Mouse (Mus musculus): ENCODE data around the gene Pip5kl1. TPM values are rescaled to one million over a fixed set of nuclear protein-coding genes. Genes with fewer than 3 reads are reported as not detected.

The Pip5kl1 gene
- polyA plus RNA-seq, 1 experiment from 2014 or later = 0.42 TPM

GRCm38 (mm10) chr2:32628044-32628550 lies 53.5 kb downstream of the Pip5kl1 start:
- DNase-seq (ENCODE audit: low spot score) (no peak), ATAC-seq (replicated peaks; ENCODE audit: low FRiP score, low read depth) (no peak)
- no peak overlapping the region; the same call in 1 of the 2 replicates for H3K27ac ChIP-seq
- H3K9me3 ChIP-seq (replicated peaks; ENCODE audit: low read length) = no peaks in the 10 kb centered on the region
- H3K27me3 ChIP-seq (ENCODE audit: insufficient read depth, low read length) = no peaks in the 10 kb centered on the region
- no peaks in the 10 kb centered on the region for H3K36me3 ChIP-seq (ENCODE audit: insufficient read depth, low read length)
- no peak overlapping the region for H3K4me3 ChIP-seq (replicated peaks; ENCODE audit: low read depth, low read length)
- WGBS = 57% methylated on average over 4 of the region's 4 CpGs
- TF ChIP-seq CTCF (IDR thresholded peaks at IDR 0.05; ENCODE audit: low read depth) = no peak
- H3K9ac ChIP-seq (ENCODE audit: low read depth, low read length) = no peak overlapping the region
- peaks cover 29% of the 10 kb centered on the region for H3K4me1 ChIP-seq (replicated peaks; ENCODE audit: insufficient read depth, low read length)
- H3K4me2 ChIP-seq (ENCODE audit: low read length) = no peak overlapping the region; the same call in 1 of the 2 replicates

DNA sequence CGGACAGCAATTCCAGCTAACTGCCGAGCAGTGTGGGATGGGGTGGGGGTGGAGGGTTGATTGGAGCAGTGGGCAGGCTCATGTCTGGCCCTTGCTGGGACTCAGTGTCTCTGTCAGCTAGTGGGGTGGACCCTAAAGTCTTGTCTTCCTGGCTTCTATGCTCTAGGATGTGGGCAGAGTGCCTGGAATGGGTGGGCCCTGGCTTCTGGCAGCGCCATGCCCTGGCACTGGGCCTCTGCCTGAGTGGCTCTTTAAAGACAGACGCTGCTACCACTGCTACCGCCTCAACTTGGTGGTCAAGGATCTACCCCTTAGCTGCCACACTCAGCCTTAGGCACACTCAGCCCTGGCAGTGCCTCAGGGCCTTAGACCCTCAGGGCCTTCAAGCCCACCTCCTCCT lies 54.1 kb downstream of the Pip5kl1 start:
- Histone ChIP-seq H3K4me1 (replicated peaks; ENCODE audit: insufficient read depth, low read length) (peaks cover 29% of the 10 kb centered on the region), H3K9ac (ENCODE audit: low read depth, low read length) (peak overlapping the region; percentile 14; the same call in 1 of the 2 replicates), H3K27me3 (ENCODE audit: insufficient read depth, low read length) (no peaks in the 10 kb centered on the region), H3K9me3 (replicated peaks; ENCODE audit: low read length) (no peaks in the 10 kb centered on the region), H3K4me3 (replicated peaks; ENCODE audit: low read depth, low read length) (no peak overlapping the region), H3K27ac (peak overlapping the region; percentile 1; the same call in 1 of the 2 replicates), H3K4me2 (ENCODE audit: low read length) (peak overlapping the region; percentile 21), H3K36me3 (ENCODE audit: insufficient read depth, low read length) (no peaks in the 10 kb centered on the region)
- DNase-seq (ENCODE audit: low spot score) = no peak
- 34% methylated on average over 5 of the region's 5 CpGs for WGBS
- no peak for ATAC-seq (replicated peaks; ENCODE audit: low FRiP score, low read depth)
- TF ChIP-seq CTCF (IDR thresholded peaks at IDR 0.05; ENCODE audit: low read depth) = no peak

GRCm38 (mm10) chr2:32629276-32629976 lies 54.8 kb downstream of the Pip5kl1 start:
- Histone ChIP-seq H3K4me1 (replicated peaks; ENCODE audit: insufficient read depth, low read length) (peaks cover 26% of the 10 kb centered on the region), H3K9me3 (replicated peaks; ENCODE audit: low read length) (no peaks in the 10 kb centered on the region), H3K9ac (ENCODE audit: low read depth, low read length) (0 out of 2 replicates have a peak overlapping the region, but pooled peaks have one; percentile 14), H3K27ac (no peak overlapping the region; the same call in 1 of the 2 replicates), H3K27me3 (ENCODE audit: insufficient read depth, low read length) (no peaks in the 10 kb centered on the region), H3K4me3 (replicated peaks; ENCODE audit: low read depth, low read length) (no peak overlapping the region), H3K4me2 (ENCODE audit: low read length) (peak overlapping the region; percentile 21), H3K36me3 (ENCODE audit: insufficient read depth, low read length) (no peaks in the 10 kb centered on the region)
- ATAC-seq (replicated peaks; ENCODE audit: low FRiP score, low read depth) (peak; percentile 41), DNase-seq (ENCODE audit: low spot score) (peak; percentile 88)
- WGBS = 41% methylated on average over 9 of the region's 9 CpGs
- TF ChIP-seq CTCF (IDR thresholded peaks at IDR 0.05; ENCODE audit: low read depth) = no peak; the same call in 1 of the 2 replicates

DNA sequence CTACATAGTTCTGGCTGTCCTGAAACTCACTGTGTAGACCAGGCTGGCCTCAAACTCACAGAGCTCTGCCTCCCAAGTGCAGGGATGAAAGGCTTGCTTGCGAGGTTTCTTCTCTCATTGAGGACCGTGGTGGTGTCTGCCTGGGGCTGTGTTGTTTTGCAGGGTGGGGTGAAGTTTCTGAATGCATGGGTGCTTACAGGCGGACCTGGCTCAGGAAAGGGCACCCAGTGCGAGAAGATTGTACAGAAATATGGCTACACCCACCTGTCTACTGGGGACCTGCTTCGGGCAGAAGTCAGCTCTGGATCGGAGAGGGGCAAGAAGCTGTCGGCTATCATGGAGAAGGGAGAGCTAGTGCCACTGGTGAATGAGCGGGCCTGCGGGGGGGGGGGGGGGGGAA lies 55.4 kb downstream of the Pip5kl1 start:
- WGBS = 80% methylated on average over 8 of the region's 9 CpGs
- H3K9ac ChIP-seq (ENCODE audit: low read depth, low read length) = no peak overlapping the region
- H3K27ac ChIP-seq = no peak overlapping the region
- no peak overlapping the region for H3K4me2 ChIP-seq (ENCODE audit: low read length)
- ATAC-seq (replicated peaks; ENCODE audit: low FRiP score, low read depth) (no peak), DNase-seq (ENCODE audit: low spot score) (no peak)
- peaks cover 23% of the 10 kb centered on the region for H3K4me1 ChIP-seq (replicated peaks; ENCODE audit: insufficient read depth, low read length)
- no peaks in the 10 kb centered on the region for H3K27me3 ChIP-seq (ENCODE audit: insufficient read depth, low read length)
- TF ChIP-seq CTCF (IDR thresholded peaks at IDR 0.05; ENCODE audit: low read depth) = no peak
- no peaks in the 10 kb centered on the region for H3K36me3 ChIP-seq (ENCODE audit: insufficient read depth, low read length)
- no peak overlapping the region for H3K4me3 ChIP-seq (replicated peaks; ENCODE audit: low read depth, low read length)
- H3K9me3 ChIP-seq (replicated peaks; ENCODE audit: low read length) = no peaks in the 10 kb centered on the region

- TF ChIP-seq CTCF (IDR thresholded peaks at IDR 0.05; ENCODE audit: low read depth) = no peak
- Histone ChIP-seq H3K9ac (ENCODE audit: low read depth, low read length) (no peak overlapping the region), H3K4me2 (ENCODE audit: low read length) (no peak overlapping the region), H3K27me3 (ENCODE audit: insufficient read depth, low read length) (no peaks in the 10 kb centered on the region), H3K4me3 (replicated peaks; ENCODE audit: low read depth, low read length) (no peak overlapping the region), H3K4me1 (replicated peaks; ENCODE audit: insufficient read depth, low read length) (peaks cover 13% of the 10 kb centered on the region; the same call in 1 of the 2 replicates), H3K36me3 (ENCODE audit: insufficient read depth, low read length) (no peaks in the 10 kb centered on the region), H3K27ac (no peak overlapping the region), H3K9me3 (replicated peaks; ENCODE audit: low read length) (no peaks in the 10 kb centered on the region)
- ATAC-seq (replicated peaks; ENCODE audit: low FRiP score, low read depth) (no peak), DNase-seq (ENCODE audit: low spot score) (no peak)
- 89% methylated on average over 10 of the region's 10 CpGs for WGBS
Measured at GRCm38 (mm10) chr2:32631046-32631445, 56.4 kb downstream of the Pip5kl1 start.

DNA sequence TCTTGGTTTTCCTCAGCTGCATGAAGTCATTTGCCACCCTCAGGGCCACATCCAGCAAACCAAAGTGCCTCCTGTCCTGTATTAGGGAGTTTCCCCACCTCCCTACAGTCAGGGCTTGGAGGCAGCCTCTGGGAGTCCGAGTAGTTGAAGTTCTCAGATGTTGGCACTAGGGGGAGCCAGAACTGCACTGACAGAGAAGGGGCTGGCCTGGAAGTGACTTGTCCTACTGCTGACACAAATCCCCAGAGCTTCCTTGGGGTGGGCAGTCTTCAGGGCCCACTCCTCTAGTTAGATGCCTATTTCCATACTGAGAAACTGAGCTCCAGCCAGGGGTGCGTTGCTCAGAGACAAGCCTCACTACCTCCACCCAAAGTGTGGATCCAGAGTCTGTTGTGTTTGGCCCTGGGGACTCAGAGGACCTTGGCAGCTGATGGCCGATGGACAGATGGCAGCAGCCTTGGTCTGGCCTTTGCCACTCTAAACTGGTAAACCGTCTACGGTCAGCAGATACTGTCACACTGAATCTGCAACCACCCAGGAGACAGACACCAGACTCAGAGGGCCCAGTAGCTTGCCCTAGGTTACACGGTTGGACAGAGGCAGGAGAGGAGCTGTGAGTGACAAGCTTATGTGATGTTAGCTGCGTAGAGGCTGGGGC lies 57.3 kb downstream of the Pip5kl1 start:
- ATAC-seq (replicated peaks; ENCODE audit: low FRiP score, low read depth) (peak; percentile 46; the same call in 1 of the 2 replicates), DNase-seq (ENCODE audit: low spot score) (peak; percentile 94)
- no peak overlapping the region for H3K4me2 ChIP-seq (ENCODE audit: low read length)
- H3K4me1 ChIP-seq (replicated peaks; ENCODE audit: insufficient read depth, low read length) = peaks cover 7% of the 10 kb centered on the region; the same call in 1 of the 2 replicates
- H3K9me3 ChIP-seq (replicated peaks; ENCODE audit: low read length) = no peaks in the 10 kb centered on the region
- H3K36me3 ChIP-seq (ENCODE audit: insufficient read depth, low read length) = no peaks in the 10 kb centered on the region
- H3K9ac ChIP-seq (ENCODE audit: low read depth, low read length) = no peak overlapping the region
- WGBS = 53% methylated on average over 7 of the region's 7 CpGs
- peak; percentile 96 for TF ChIP-seq CTCF (IDR thresholded peaks at IDR 0.05; ENCODE audit: low read depth)
- H3K27me3 ChIP-seq (ENCODE audit: insufficient read depth, low read length) = no peaks in the 10 kb centered on the region
- H3K27ac ChIP-seq = no peak overlapping the region
- no peak overlapping the region for H3K4me3 ChIP-seq (replicated peaks; ENCODE audit: low read depth, low read length)

Other genes with a start within 250 kb of the Pip5kl1 start
- 33.7 and 33.8 TPM in 2 replicates for gene Ciz1, start 222.5 kb upstream of the Pip5kl1 start, polyA plus RNA-seq (2015; fragmentation: Nextera tagmentation; extraction: Ambion mirVana)
- gene Dnm1, start 221.5 kb upstream of the Pip5kl1 start, polyA plus RNA-seq (2015; fragmentation: Nextera tagmentation; extraction: Ambion mirVana) = 5.3 and 5.6 TPM in 2 replicates
- 87.0 and 96.8 TPM in 2 replicates for gene 1110008P14Rik, start 192.9 kb upstream of the Pip5kl1 start, polyA plus RNA-seq (2015; fragmentation: Nextera tagmentation; extraction: Ambion mirVana)
- 43.5 and 50.3 TPM in 2 replicates for gene Lcn2, start 186.5 kb upstream of the Pip5kl1 start, polyA plus RNA-seq (2015; fragmentation: Nextera tagmentation; extraction: Ambion mirVana)
- gene Ptges2, start 178.9 kb upstream of the Pip5kl1 start, polyA plus RNA-seq (2015; fragmentation: Nextera tagmentation; extraction: Ambion mirVana) = 44.1 and 44.8 TPM in 2 replicates
- 4.7 TPM in 2 replicates for gene Naif1, start 124.3 kb upstream of the Pip5kl1 start, polyA plus RNA-seq (2015; fragmentation: Nextera tagmentation; extraction: Ambion mirVana)
- gene Slc25a25, start 123.4 kb upstream of the Pip5kl1 start, polyA plus RNA-seq (2015; fragmentation: Nextera tagmentation; extraction: Ambion mirVana) = 15.0 and 16.9 TPM in 2 replicates
- gene Fam102a, start 39.5 kb upstream of the Pip5kl1 start, polyA plus RNA-seq (2015; fragmentation: Nextera tagmentation; extraction: Ambion mirVana) = 13.9 and 16.9 TPM in 2 replicates
- gene Dpm2, start 3.9 kb upstream of the Pip5kl1 start, polyA plus RNA-seq (2015; fragmentation: Nextera tagmentation; extraction: Ambion mirVana) = 105 and 110 TPM in 2 replicates
- gene 9430097D07Rik, start 887 bp downstream of the Pip5kl1 start, polyA plus RNA-seq (2015; fragmentation: Nextera tagmentation; extraction: Ambion mirVana) = 0.08 TPM in 1 of 2 replicates, not detected in the other
- gene St6galnac4, start 12.3 kb downstream of the Pip5kl1 start, polyA plus RNA-seq (2015; fragmentation: Nextera tagmentation; extraction: Ambion mirVana) = 15.8 and 18.1 TPM in 2 replicates
- gene St6galnac6, start 24.9 kb downstream of the Pip5kl1 start, polyA plus RNA-seq (2015; fragmentation: Nextera tagmentation; extraction: Ambion mirVana) = 13.7 and 15.3 TPM in 2 replicates
- 38.7 and 41.6 TPM in 2 replicates for gene Ak1, start 47.0 kb downstream of the Pip5kl1 start, polyA plus RNA-seq (2015; fragmentation: Nextera tagmentation; extraction: Ambion mirVana)
- 71.6 and 76.3 TPM in 2 replicates for gene Eng, start 71.8 kb downstream of the Pip5kl1 start, polyA plus RNA-seq (2015; fragmentation: Nextera tagmentation; extraction: Ambion mirVana)
- gene Fpgs, start 129.3 kb downstream of the Pip5kl1 start, polyA plus RNA-seq (2015; fragmentation: Nextera tagmentation; extraction: Ambion mirVana) = 36.1 and 36.2 TPM in 2 replicates
- 87.4 and 90.6 TPM in 2 replicates for gene Cdk9, start 138.3 kb downstream of the Pip5kl1 start, polyA plus RNA-seq (2015; fragmentation: Nextera tagmentation; extraction: Ambion mirVana)
- 31.1 and 31.3 TPM in 2 replicates for gene Sh2d3c, start 146.3 kb downstream of the Pip5kl1 start, polyA plus RNA-seq (2015; fragmentation: Nextera tagmentation; extraction: Ambion mirVana)
- gene 6330409D20Rik, start 166.2 kb downstream of the Pip5kl1 start, polyA plus RNA-seq (2015; fragmentation: Nextera tagmentation; extraction: Ambion mirVana) = 0.11 TPM in 1 of 2 replicates, not detected in the other
- 74.9 and 79.4 TPM in 2 replicates for gene Tor2a, start 182.4 kb downstream of the Pip5kl1 start, polyA plus RNA-seq (2015; fragmentation: Nextera tagmentation; extraction: Ambion mirVana)
- gene Ttc16, start 200.8 kb downstream of the Pip5kl1 start, polyA plus RNA-seq (2015; fragmentation: Nextera tagmentation; extraction: Ambion mirVana) = 0.13 and 0.18 TPM in 2 replicates
- 7.0 and 7.8 TPM in 2 replicates for gene Ptrh1, start 201.0 kb downstream of the Pip5kl1 start, polyA plus RNA-seq (2015; fragmentation: Nextera tagmentation; extraction: Ambion mirVana)
- 0.45 and 0.48 TPM in 2 replicates for gene Cfap157, start 209.6 kb downstream of the Pip5kl1 start, polyA plus RNA-seq (2015; fragmentation: Nextera tagmentation; extraction: Ambion mirVana)

Measured in kidney, postnatal 0 days (tissue).